Mouse (Mus musculus) embryonic facial prominence, embryonic 13.5 days (tissue): ENCODE results near the gene Pla2g4f. TPM values are rescaled to one million over a fixed set of nuclear protein-coding genes. Genes with fewer than 3 reads are reported as not detected.

Experiments
- ATAC-seq: fragments of 200-750 bp; cut with Nextera tagmentation; 2 replicates; pipeline ENCODE4 v1.8.0; 2017; ENCODE audit warnings: low read depth; ENCODE audit not compliant: insufficient number of reproducible peaks, insufficient read depth, low FRiP score, low TSS enrichment
- H3K27ac ChIP-seq: fragments of 300-500 bp; sonication (generic); 2 replicates; pipeline ENCODE4 v1.5.1; 2015; ENCODE audit warnings: moderate library complexity, mild to moderate bottlenecking, inconsistent platforms
- H3K27me3 ChIP-seq: fragments of 300-500 bp; sonication (generic); 2 replicates; pipeline ENCODE4 v1.6.1; 2015; ENCODE audit warnings: mild to moderate bottlenecking, inconsistent platforms
- H3K36me3 ChIP-seq: fragments of 300-500 bp; sonication (generic); 2 replicates; pipeline ENCODE4 v1.6.1; 2015; ENCODE audit warnings: mild to moderate bottlenecking, inconsistent platforms
- H3K4me1 ChIP-seq: fragments of 300-500 bp; sonication (generic); 2 replicates; pipeline ENCODE4 v1.6.1; 2015; ENCODE audit warnings: inconsistent platforms
- H3K4me2 ChIP-seq: fragments of 300-500 bp; sonication (generic); 2 replicates; pipeline ENCODE4 v1.6.1; 2015; ENCODE audit warnings: moderate library complexity, mild to moderate bottlenecking, inconsistent platforms
- H3K4me3 ChIP-seq: fragments of 300-500 bp; sonication (generic); 2 replicates; pipeline ENCODE4 v1.5.1; 2015; ENCODE audit warnings: mild to moderate bottlenecking, inconsistent platforms
- H3K9ac ChIP-seq: fragments of 300-500 bp; sonication (generic); 2 replicates; pipeline ENCODE4 v1.6.1; 2015; ENCODE audit warnings: mild to moderate bottlenecking, inconsistent platforms
- H3K9me3 ChIP-seq: fragments of 300-500 bp; sonication (generic); 2 replicates; pipeline ENCODE4 v1.6.1; 2016; ENCODE audit warnings: inconsistent platforms
- WGBS: fragments of 180-500 bp; shearing (Covaris S2); methylation state at CpG from one replicate; pipeline ENCODE4 v1.1.7; 2015; ENCODE audit warnings: mixed read lengths; 5-methylcytosine and 5-hydroxymethylcytosine counted together
- polyA plus RNA-seq: library from polyadenylated mRNA; unstranded; fragments of >200 nt; fragmentation: Nextera tagmentation; extraction: Ambion mirVana; gene quantifications from 2 replicates; pipeline ENCODE4 v1.2.1, GENCODE M21; 2015

Gene Pla2g4f
- polyA plus RNA-seq, 1 experiment from 2014 or later: 0.25 TPM

DNA sequence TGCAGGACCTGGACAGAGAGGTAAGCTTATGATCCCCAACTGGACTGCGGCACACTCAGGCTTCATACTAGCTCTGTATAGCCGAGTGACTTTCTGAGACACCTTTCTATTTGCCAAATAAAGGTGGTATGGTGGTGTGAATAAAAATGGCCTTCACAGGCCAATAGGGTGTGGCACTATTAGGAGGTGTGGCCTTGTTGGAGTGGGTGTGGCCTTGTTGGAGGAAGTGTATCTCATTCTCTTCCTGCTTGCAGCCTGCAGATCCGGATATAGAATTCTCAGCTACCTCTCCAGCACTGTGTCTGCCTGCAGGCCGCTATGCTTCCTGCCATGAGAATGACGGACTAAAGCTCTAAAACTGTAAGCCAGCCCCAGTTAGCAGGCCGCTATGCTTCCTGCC is 12.9 kb downstream of the Pla2g4f start:
- Histone ChIP-seq H3K4me3 (no peak overlapping the region), H3K4me1 (no peaks in the 10 kb centered on the region), H3K9me3 (no peaks in the 10 kb centered on the region), H3K4me2 (no peak overlapping the region), H3K36me3 (no peaks in the 10 kb centered on the region), H3K27ac (no peak overlapping the region), H3K9ac (no peak overlapping the region), H3K27me3 (no peaks in the 10 kb centered on the region)
- WGBS: 89% methylated on average over 6 of the region's 6 CpGs
- no peak for ATAC-seq

DNA sequence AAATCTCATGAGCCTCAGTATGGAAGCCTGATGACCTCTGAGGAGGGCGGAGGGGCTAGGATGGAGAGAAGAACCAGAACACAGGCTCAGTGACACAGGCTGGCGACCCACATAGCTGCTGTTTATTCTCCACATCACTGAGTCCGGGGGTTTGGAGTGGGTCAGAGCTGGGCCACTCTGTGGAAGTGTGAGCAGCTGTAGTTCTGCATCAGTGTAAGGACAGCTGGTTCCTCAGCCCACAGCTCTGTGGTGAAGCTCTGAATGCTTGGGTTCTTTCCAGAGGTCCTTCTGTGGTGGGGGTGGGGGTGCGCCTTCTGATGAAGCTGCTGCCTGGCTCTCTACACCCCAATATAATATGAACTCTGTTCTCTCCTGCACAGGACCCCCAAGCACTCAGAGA is 14.1 kb downstream of the Pla2g4f start:
- no peak for ATAC-seq
- no peak overlapping the region for H3K27ac ChIP-seq
- WGBS: 83% methylated on average over 4 of the region's 4 CpGs

DNA sequence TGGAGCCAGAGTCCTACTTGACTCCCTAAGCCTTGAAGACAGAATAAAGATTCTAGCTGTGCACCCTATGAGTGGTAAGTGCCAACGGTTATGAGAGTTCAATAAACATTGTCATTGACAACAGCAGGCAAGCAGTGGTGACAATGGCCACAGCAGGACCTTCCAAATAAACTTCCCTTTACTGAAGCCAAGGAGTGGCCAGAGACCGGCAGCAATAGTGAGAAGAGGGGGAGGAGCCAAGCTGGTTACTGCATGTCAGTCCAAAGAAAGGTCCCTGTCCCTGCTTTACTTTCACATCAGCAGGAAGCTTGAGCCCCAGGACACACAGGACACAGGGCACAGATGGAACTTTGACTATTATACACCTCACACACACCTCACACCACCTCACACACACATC is 17.8 kb downstream of the Pla2g4f start:
- Histone ChIP-seq H3K27me3 (no peaks in the 10 kb centered on the region), H3K9me3 (no peaks in the 10 kb centered on the region), H3K9ac (no peak overlapping the region), H3K4me2 (no peak overlapping the region), H3K36me3 (no peaks in the 10 kb centered on the region), H3K4me1 (no peaks in the 10 kb centered on the region), H3K27ac (no peak overlapping the region), H3K4me3 (no peak overlapping the region)
- no peak for ATAC-seq
- 18% methylated on average over 2 of the region's 2 CpGs for WGBS

More for the DNA sequence above, 14.1 kb downstream of the Pla2g4f start:
- H3K9me3 ChIP-seq: no peaks in the 10 kb centered on the region
- H3K9ac ChIP-seq: no peak overlapping the region
- no peak overlapping the region for H3K4me2 ChIP-seq
- no peak overlapping the region for H3K4me3 ChIP-seq
- H3K27me3 ChIP-seq: no peaks in the 10 kb centered on the region
- H3K36me3 ChIP-seq: no peaks in the 10 kb centered on the region
- H3K4me1 ChIP-seq: no peaks in the 10 kb centered on the region

DNA sequence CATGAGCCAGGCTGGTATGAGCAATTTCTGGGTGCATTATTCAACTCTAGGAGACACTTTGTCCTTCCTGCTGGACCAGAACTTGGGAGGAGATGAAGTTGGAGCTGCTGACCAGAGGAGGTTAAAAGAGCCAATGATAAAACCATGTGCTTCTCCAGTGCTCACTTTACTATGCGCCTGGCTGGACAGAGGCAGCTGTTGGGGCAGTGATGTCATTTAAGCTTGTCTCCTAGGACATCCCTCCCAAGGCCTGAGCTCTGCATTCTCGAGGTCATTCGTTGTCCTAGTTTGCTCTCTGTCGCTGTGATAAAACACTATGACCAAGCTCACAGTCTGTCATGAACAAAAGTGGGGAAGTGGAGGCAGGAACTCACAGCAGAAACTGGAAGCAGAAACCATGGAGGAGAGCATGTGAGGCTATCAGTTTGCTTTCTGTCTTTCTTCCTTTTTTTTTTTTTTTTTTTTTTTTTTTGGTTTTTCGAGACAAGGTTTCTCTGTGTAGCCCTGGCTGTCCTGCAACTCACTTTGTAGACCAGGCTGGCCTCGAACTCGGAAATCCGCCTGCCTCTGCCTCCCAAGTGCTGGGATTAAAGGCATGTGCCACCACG is 22.4 kb downstream of the Pla2g4f start:
- WGBS: 83% methylated on average over 8 of the region's 9 CpGs
- H3K27me3 ChIP-seq: no peaks in the 10 kb centered on the region; the same call in 1 of the 2 replicates
- no peak for ATAC-seq
- H3K27ac ChIP-seq: no peak overlapping the region
- H3K9me3 ChIP-seq: no peaks in the 10 kb centered on the region
- H3K4me2 ChIP-seq: no peak overlapping the region
- H3K4me1 ChIP-seq: no peaks in the 10 kb centered on the region
- H3K4me3 ChIP-seq: no peak overlapping the region
- H3K9ac ChIP-seq: no peak overlapping the region
- H3K36me3 ChIP-seq: no peaks in the 10 kb centered on the region

DNA sequence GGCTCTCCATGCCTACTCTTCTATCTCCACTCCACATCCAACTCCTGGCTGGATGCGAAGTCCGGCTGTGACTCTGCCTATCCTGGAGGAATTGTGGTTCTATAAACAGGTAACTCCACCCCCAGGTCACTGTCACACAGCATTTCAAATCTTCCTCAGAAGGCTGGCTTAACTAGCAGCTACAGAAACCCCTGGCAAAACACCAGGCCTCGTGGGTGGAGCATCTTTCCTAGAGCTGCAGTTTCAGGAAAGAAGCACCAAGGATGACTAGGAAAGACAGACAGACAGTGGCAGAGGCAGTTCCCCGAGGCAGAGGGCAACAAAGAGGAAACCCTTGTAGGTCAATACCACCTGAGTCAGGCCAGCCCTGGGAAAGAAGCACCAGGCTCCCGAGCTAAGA is 25.0 kb downstream of the Pla2g4f start, which contains the start of gene Pla2g4d:
Gene Pla2g4d, minus strand, starts transcription at position 203 of the 400 bp plus-strand sequence.
- H3K4me1 ChIP-seq: no peaks in the 10 kb centered on the region; the same call in 1 of the 2 replicates
- H3K4me2 ChIP-seq: no peak within 1 kb of the TSS
- no peak within 1 kb of the TSS for H3K27ac ChIP-seq
- WGBS: 78% methylated on average over 5 of the region's 5 CpGs
- ATAC-seq: no peak
- no peaks in the 10 kb centered on the region; the same call in 1 of the 2 replicates for H3K27me3 ChIP-seq
- H3K9ac ChIP-seq: no peak within 1 kb of the TSS
- H3K36me3 ChIP-seq: no peaks in the 10 kb centered on the region
- no peaks in the 10 kb centered on the region for H3K9me3 ChIP-seq
- H3K4me3 ChIP-seq: no peak within 1 kb of the TSS

DNA sequence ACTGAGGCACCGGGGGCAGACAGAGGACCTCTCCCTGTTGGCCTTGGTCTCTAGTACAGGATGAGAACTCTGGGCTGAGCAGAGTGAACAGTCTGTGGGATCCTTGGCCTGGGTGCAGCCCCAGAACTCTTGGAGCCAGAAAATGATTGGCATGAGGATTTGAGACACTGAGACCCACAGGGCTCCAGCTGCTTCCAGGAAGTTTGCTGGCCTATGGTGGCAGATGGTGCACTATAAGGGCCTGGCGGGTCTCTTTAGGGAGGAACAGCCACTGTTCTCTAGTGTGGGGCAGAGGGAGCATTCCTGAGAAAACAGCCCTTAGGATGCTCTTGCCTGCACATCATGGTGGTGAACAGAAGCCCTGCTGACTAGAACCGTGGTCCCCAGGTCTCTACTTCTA is 25.6 kb downstream of the Pla2g4f start:
- no peak overlapping the region for H3K4me3 ChIP-seq
- H3K9ac ChIP-seq: no peak overlapping the region
- ATAC-seq: no peak
- no peak overlapping the region for H3K27ac ChIP-seq
- 85% methylated on average over 3 of the region's 3 CpGs for WGBS
- H3K27me3 ChIP-seq: no peaks in the 10 kb centered on the region; the same call in 1 of the 2 replicates
- no peak overlapping the region for H3K4me2 ChIP-seq
- H3K4me1 ChIP-seq: no peaks in the 10 kb centered on the region; the same call in 1 of the 2 replicates
- no peaks in the 10 kb centered on the region for H3K9me3 ChIP-seq
- no peaks in the 10 kb centered on the region for H3K36me3 ChIP-seq

DNA sequence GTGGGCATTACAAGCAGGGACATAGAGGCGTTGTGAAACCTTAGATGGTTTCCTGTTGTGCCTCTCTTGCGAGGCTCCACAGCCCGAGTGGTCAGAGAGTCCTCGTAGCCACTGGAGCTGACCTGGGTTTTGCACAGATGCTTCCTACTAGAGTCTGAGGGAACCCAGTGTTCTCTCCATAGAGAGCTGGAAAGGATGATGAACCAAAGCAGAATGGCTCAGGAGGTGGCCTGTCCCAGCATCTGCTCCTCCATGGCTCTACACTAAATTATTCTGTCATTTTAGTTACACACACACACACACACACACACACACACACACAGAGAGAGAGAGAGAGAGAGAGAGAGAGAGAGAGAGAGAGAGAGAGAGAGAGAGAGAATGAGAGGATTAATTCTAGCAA is 28.3 kb downstream of the Pla2g4f start:
- Histone ChIP-seq H3K4me2 (no peak overlapping the region), H3K9ac (no peak overlapping the region), H3K4me1 (no peaks in the 10 kb centered on the region; the same call in 1 of the 2 replicates), H3K27me3 (no peaks in the 10 kb centered on the region; the same call in 1 of the 2 replicates), H3K27ac (no peak overlapping the region), H3K4me3 (no peak overlapping the region), H3K9me3 (no peaks in the 10 kb centered on the region), H3K36me3 (no peaks in the 10 kb centered on the region)
- ATAC-seq: no peak
- WGBS: 76% methylated on average over 4 of the region's 4 CpGs

DNA sequence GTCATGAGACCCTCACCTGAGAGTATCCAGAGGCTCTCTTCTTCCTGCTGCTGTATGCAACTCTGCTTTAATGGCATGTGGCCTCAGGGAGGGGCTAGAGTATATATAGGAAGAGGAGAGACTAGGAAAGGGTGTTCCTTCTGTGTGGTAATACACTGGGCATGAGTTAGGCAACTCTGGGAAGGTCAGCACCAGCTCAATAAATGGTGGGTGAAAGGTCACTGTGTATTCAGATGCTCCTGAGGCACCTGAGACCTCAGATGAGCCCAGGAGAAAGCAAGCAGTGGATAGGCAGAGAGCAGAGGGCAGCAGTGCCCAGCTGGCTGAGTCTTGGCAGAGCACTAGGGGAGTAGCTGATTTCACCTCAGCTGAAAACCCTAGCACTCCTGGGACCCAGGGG is 29.3 kb downstream of the Pla2g4f start:
- no peak overlapping the region for H3K4me3 ChIP-seq
- no peak overlapping the region for H3K27ac ChIP-seq
- H3K27me3 ChIP-seq: no peaks in the 10 kb centered on the region; the same call in 1 of the 2 replicates
- H3K4me1 ChIP-seq: no peaks in the 10 kb centered on the region; the same call in 1 of the 2 replicates
- H3K9ac ChIP-seq: no peak overlapping the region
- ATAC-seq: no peak
- H3K9me3 ChIP-seq: no peaks in the 10 kb centered on the region
- H3K4me2 ChIP-seq: no peak overlapping the region
- H3K36me3 ChIP-seq: no peaks in the 10 kb centered on the region

DNA sequence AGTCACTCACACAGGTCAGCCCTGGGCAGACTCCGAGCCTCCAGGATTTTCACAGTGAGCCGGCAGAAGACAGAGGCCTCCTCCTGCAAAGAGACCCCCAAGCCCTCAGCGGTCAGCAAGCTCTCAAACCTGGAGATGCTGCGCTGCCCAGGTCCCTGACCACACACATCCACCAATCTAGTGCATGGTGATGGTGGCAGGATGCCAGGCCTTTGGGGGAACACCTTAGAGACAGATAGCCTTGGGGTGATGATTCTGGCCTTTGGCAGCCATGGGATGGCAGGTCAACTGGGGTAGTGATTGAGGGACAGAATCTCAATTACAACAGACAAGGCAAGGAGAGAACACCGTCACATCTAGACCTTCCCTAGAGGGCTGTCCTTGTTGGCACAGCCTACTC is 29.9 kb downstream of the Pla2g4f start:
- 78% methylated on average over 5 of the region's 5 CpGs for WGBS
- Histone ChIP-seq H3K9ac (no peak overlapping the region), H3K4me2 (no peak overlapping the region), H3K27ac (no peak overlapping the region), H3K4me3 (no peak overlapping the region), H3K36me3 (no peaks in the 10 kb centered on the region), H3K27me3 (no peaks in the 10 kb centered on the region; the same call in 1 of the 2 replicates), H3K4me1 (no peaks in the 10 kb centered on the region; the same call in 1 of the 2 replicates), H3K9me3 (no peaks in the 10 kb centered on the region)
- no peak for ATAC-seq

DNA sequence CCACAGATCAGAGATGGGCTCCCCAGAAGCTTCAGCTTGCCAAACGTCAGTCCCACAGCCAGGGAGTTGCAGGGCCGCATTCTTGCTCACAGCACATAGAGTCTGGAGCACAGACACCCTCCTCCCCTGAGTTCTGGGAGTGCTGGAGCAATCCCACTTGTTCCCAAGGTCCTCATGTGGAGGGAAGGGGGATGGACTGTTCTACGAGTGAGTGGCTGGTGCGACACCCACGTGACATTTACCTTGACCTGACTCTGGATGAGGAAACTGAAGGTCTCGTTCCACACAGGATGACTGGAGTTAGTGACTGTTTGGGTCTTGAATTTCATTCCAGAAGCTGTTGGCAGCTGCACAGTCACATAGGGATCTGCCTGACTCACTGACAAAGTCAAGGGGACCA is 30.4 kb downstream of the Pla2g4f start:
- Histone ChIP-seq H3K4me2 (no peak overlapping the region), H3K27ac (no peak overlapping the region), H3K9ac (no peak overlapping the region), H3K36me3 (no peaks in the 10 kb centered on the region), H3K27me3 (no peaks in the 10 kb centered on the region; the same call in 1 of the 2 replicates), H3K9me3 (no peaks in the 10 kb centered on the region), H3K4me3 (no peak overlapping the region), H3K4me1 (no peaks in the 10 kb centered on the region; the same call in 1 of the 2 replicates)
- WGBS: 51% methylated on average over 6 of the region's 6 CpGs
- no peak for ATAC-seq

DNA sequence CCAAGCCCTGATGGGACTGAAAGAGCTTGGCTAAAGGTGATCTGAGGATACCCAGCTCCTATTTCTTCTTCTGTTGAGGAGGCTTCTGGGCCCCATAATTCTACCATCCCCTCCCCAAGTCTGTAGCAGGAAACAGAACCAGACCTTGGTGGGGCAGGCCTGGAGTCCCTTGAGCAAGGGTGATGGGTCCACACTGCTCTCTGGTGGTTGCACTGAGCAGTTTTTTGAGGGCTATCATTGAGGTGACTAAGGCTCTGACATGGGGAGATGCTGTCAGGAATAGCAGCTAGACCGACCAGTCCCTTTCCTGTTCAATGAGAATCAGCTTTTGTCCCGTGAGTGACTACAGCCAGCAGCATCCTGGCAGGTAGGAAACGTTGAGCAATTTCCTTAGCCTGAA is 32.7 kb downstream of the Pla2g4f start:
- H3K36me3 ChIP-seq: no peaks in the 10 kb centered on the region
- no peak overlapping the region for H3K9ac ChIP-seq
- no peak overlapping the region for H3K4me3 ChIP-seq
- no peaks in the 10 kb centered on the region for H3K9me3 ChIP-seq
- no peaks in the 10 kb centered on the region; the same call in 1 of the 2 replicates for H3K4me1 ChIP-seq
- H3K27me3 ChIP-seq: no peaks in the 10 kb centered on the region
- no peak for ATAC-seq
- WGBS: 43% methylated on average over 3 of the region's 3 CpGs
- H3K27ac ChIP-seq: no peak overlapping the region
- no peak overlapping the region for H3K4me2 ChIP-seq

DNA sequence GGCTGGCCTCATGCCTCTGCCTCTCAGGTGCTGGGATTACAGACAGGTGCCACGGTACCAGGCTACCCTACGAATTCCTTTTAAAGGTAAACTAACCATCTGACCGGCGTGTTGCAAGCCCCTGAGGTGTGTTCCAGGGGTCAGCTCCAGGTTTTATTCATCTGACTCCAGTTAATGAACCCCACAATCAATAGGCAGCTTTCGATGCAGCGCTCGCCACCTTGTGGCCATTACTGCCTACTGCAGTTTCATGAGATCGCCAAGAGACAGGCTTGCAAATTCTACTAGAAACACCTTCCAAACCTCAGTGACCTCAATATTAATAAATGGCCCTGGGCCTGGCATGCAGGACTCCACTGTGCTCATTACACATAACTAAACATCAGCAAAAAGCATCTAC is 34.0 kb downstream of the Pla2g4f start:
- H3K27ac ChIP-seq: no peak overlapping the region
- no peak overlapping the region for H3K4me2 ChIP-seq
- ATAC-seq: no peak
- H3K9ac ChIP-seq: no peak overlapping the region
- no peak overlapping the region for H3K4me3 ChIP-seq
- H3K9me3 ChIP-seq: no peaks in the 10 kb centered on the region
- WGBS: 15% methylated on average over 8 of the region's 8 CpGs
- no peaks in the 10 kb centered on the region for H3K36me3 ChIP-seq
- no peaks in the 10 kb centered on the region for H3K27me3 ChIP-seq
- H3K4me1 ChIP-seq: no peaks in the 10 kb centered on the region; the same call in 1 of the 2 replicates
